Mouse (Mus musculus): ENCODE results near the gene Slf2. TPM values are rescaled to one million over a fixed set of nuclear protein-coding genes. Genes with fewer than 3 reads are reported as not detected.

Slf2 gene
- total RNA-seq, 2 experiments from 2014 or later, result 40.1 to 41.9 TPM

DNA sequence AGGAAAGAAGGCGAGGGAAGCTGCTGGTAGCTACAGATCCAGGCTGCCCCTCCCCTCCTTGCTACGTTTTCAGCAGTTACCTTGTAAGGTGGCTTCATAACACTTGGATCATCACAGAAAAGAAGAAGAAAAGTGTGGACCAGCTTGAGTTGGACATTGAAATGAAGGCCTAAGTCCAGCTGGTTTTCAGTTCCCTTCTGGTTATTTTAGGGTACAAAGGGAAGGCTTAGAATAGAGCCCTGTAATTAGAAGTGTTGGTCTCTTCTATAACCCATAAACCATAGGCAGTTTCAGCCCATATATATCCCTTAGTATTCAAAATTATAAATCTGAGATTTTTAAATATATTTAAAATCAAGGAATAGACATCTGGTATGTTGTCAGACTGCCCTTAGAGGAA, 49.8 kb downstream of the Slf2 start:
- no peak for DNase-seq (ENCODE audit: low spot score in 2 of 2)

- DNase-seq (ENCODE audit: low spot score in 2 of 2), result no peak
Measured at GRCm38 (mm10) chr19:44982477-44983115, 51.6 kb downstream of the Slf2 start.

DNA sequence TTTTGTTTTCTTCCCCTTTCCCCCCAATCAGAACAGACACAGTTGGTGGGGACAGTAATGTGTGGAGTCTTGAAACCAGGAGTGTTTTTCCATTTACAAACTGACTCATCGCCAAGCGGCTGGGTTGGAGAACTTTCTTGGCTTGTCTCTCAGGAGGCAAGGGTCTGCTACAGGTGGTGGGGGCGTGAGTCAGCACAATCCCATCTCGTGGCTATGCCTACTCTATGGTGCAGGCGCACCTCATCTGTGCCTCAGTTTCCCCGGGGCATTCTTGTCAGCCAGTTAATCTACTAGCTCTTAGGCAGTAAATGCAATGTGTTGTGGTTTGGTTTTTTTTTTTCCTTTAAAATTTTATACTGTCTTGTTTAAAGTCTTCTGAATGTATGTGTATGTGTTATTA, 52.4 kb downstream of the Slf2 start:
- no peak for DNase-seq (ENCODE audit: low spot score in 2 of 2)

DNA sequence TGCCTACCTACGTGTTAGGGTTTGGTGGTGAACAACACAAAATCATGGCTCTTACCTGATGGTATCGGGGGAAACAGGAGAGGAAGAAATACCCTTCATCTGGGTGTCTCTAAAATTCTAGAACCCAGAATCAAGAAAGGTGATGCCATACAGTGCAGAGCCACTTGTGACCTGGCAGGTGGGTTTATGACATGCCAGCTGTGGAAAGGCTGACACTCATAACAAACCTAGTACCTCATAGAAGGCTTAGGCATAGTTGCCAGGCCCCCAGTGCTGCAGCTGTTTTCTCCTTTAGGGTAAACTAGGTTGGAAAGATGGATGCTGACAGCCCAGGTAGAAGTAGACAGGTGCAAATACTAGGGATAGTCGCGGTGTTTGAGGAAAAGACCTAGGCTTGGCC, 53.5 kb downstream of the Slf2 start:
- DNase-seq (ENCODE audit: low spot score in 2 of 2), result no peak

GRCm38 (mm10) chr19:44985159-44985988, 54.4 kb downstream of the Slf2 start:
- no peak for DNase-seq (ENCODE audit: low spot score in 2 of 2)

DNA sequence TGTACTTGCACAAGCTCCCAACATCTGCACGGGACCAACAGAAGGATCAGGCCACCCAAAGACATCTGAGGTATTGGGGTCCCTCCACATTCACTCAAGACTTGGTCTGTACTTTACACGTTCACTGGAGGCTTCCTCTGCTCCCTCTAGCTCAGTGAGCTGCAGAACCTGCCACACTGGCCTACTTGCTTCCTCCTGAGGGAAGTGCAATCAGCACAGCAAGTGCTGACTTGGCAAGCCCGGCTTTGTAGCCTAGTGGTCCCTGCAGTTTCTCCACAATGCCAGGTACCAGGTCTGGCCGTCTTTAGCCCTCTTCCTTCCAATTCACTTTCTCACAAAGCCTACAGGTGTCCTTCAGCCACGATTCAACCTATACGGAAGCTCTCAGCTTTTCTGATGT, 56.1 kb downstream of the Slf2 start:
- no peak for DNase-seq (ENCODE audit: low spot score in 2 of 2)

GRCm38 (mm10) chr19:44987851-44988250, 56.9 kb downstream of the Slf2 start:
- DNase-seq (ENCODE audit: low spot score in 2 of 2), result peak; percentile 59 to 82

DNA sequence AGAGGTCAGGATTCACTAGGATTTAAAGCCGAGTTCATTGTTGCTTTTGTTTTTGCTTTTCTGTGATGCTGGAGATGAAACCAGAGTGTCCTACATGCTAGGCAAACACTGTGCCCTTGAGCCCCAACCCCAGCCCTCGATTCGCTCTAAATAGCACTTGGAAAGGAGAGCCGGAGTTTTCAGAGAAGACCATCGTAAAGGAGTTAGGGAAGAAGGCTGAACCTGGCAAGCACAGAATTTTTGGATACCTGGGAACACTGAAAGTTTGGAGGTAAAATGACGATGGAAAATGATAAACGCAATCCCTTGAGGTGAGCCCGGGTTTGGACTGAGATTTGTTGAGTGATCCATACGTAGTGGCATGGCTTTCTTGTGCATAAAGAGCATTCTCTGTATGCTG, 57.4 kb downstream of the Slf2 start:
- no peak for DNase-seq (ENCODE audit: low spot score in 2 of 2)

DNA sequence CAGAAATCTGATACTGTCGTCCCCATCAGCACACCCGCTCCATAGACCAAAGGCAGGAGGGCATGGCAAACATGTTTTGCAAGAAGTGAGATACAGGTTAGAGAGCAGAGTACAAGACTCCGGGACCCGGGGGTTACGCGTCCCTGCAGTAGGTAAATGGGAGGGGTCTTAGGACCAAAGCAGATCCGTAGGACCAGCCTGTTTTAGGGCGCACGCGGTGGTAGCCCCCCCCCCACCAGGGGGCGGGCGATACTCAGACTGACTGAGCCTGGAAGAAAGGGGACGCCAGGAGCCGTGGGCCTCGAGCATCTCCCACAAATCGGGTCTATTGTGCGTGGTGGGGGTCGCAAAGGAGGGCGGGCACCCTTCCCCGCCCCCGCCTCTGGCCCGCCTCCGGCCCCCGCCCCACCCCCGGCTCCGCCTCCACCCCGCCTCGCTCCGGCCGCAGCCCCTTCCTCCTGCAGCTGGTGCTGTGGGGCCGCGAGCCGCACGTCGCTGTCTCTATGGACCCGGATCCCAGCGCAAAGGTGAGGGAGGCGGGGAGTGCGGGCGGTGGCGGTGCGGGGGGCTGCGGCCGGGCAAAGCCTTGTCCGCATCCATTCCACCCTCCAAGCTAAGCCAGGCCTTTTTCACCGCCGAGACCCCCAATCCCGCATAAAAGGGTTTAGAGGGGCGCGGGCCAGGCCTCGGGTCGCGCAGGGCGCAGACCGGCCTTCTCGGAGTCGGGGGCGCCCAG, 58.0 kb downstream of the Slf2 start, which contains the start of gene Sema4g:
TSS of gene Sema4g (plus strand) at position 271 of the 736 bp plus-strand sequence.
- DNase-seq (ENCODE audit: low spot score in 2 of 2), result no peak

DNA sequence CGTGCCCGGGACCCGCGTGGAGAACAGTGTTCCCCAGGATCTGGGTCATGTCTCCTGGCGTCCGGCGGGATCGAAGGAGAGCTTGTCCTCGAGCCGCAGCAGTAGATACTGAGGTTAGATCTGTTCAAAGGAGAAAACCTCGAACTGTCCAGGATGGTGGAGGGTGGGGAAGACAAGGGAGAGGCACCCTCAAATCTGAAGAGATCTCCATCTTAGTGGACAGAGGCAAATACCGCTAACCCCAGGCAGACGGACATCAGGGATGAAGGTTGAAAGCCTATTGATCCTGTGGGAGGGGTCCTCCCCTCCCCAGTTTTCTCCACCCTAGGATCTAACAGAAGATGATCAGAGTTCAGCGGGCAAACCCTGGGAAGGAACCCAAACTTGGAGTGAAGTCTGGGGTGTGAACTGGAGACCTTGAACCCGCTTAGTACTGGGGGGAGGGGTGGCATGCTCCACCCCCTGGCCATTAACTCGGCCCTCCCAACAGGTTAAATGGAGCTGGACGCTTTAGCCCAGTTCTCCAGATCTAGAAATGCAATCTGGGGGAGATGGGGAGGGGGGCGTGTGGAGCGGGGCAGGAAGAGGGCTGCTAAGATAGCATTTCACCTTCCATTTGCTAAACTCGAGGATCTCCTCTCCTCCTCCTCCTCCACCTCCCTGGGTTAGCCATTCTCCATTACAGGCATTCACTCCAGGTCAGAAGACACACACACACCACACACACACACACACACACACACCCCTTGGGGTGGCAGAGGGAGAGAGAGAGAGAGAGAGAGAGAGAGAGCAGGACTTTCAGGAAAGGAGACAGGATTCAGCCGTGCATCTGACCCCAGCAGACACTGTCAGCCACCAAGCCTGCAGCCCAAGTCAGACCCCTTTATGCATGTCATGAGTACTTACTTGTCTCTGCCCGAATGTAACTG, 58.9 kb downstream of the Slf2 start:
- no peak for DNase-seq (ENCODE audit: low spot score in 2 of 2)

GRCm38 (mm10) chr19:44991031-44991430, 60.1 kb downstream of the Slf2 start:
- no peak for DNase-seq (ENCODE audit: low spot score in 2 of 2)

- DNase-seq (ENCODE audit: low spot score in 2 of 2), result no peak
Measured at GRCm38 (mm10) chr19:44992246-44992645, 61.3 kb downstream of the Slf2 start.

- no peak for DNase-seq (ENCODE audit: low spot score in 2 of 2)
Measured at GRCm38 (mm10) chr19:44992712-44993111, 61.8 kb downstream of the Slf2 start.

- DNase-seq (ENCODE audit: low spot score in 2 of 2), result no peak
Measured at GRCm38 (mm10) chr19:44997786-44998185, 66.8 kb downstream of the Slf2 start.

DNA sequence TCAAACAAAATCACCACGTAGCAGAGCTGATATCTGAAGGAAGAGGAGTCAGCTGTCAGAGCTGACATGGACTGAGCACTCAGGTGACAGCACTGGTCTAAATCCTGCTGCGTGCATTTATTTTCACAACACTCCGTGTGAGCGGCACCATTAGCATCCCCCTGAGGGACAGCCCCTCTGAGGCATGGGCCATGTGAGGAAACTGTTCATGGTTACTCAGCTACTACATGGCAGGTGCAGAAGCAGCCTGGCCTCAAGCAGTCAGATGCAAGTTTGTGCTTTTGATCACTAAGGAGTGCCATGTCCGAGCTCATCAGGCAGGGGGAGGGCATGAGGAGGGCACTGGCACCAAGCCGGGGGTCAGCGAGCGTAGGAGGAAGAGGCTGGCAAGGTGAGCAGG, 68.7 kb downstream of the Slf2 start:
- DNase-seq (ENCODE audit: low spot score in 2 of 2), result no peak

- DNase-seq (ENCODE audit: low spot score in 2 of 2), result no peak
Measured at GRCm38 (mm10) chr19:45002301-45002700, 71.3 kb downstream of the Slf2 start.

DNA sequence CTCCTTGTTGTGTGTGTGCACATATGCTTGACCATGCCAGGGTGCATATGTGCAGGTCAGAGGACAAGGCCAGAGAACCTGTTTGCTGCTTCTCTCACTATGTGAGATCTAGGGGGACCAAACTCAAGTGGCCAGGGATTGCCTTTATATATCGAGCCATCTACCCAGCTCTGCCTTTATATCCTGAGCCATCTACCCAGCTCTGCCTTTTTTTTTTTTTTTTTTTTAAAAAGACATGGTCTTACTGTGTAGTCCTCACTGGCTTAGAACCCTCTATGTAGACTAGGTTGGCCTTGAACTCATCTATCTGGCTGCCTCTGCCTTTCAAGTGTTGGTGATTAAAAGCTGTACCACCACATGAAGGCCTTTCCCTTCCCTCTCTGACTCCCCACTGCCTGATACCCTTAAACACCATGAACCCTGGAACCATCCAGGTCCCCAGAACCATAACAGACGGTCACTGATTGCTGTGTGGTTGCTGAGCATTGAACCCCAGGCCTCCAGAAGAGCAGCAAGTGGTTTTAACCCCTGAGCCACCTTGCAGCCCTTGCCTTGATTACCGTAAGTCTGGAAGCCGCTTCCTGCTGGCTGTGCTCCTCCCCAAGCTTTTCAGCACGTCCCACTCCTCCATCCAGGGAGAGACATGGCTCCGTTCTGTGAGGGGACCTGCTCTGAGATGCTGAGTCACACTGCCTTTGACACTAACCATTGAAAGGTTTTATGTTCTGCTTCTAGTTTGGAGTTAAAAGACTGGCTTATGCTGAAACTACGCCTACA, 73.0 kb downstream of the Slf2 start:
- DNase-seq (ENCODE audit: low spot score in 2 of 2), result no peak

DNA sequence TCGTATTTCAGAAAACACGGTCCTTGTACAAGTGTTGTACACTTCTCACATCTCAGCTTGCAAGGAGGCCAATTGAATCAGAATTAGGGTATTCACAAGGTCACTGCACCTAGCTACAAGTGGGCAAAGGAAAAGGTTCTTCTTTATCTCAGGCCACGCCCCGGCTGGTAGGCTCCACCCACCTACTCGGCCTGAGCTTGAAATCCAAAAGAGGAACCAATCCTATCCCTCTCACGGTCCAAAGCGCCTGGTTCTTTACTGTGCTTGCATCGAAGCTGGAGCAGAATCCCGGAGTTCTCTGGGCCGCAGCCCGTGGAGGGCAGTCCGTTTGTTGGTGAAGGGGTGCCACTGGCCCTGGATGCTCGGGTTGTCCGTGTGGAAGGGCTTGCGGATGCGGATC, 74.5 kb downstream of the Slf2 start, which contains the start of gene Twnk:
TSS of gene Twnk (plus strand) at position 220 of the 400 bp plus-strand sequence.
- no peak for DNase-seq (ENCODE audit: low spot score in 2 of 2)

DNA sequence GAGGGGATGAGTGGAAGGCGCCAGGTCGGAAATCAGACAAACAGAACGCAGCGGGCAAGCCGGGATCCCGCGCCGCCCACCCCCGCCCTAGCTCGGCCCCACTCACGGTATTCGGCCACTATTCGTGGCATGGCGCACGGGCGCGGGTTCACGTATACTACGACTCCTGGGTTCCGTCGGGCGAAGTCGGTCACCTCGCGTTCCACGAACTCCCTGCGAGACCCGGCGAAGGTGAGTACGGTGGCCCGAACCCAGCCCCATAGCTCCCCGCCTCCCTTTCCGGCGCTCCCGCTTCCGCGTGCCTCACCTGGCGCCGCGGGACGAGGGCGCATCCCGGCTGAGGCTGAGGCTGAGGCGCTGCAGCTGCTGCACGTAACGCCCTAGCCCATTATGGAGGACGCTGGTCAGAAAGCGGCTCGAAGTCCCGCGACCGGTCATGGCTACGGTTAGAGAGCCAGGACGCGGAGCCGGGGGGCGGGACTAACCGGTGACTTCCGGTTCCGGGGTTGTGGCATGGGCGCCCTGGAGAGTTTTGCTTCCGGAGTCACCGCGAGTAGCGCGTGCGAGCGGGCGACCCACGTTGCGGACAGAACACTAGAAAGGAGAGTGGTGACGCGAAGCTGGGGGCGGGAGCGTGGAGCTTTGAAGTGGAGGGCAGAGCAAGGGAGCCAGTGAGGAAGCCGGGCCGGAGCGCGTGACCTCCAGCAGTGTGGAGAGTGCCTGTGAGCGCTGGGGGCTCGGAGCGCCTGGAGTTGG, 75.2 kb downstream of the Slf2 start, which contains the start of gene Mrpl43:
TSS of gene Mrpl43 (minus strand) at position 486 of the 756 bp plus-strand sequence.
- DNase-seq (ENCODE audit: low spot score in 2 of 2), result peak; percentile 94 to 96
